Mouse (Mus musculus): ENCODE data around the gene Zdhhc19. TPM values are rescaled to one million over a fixed set of nuclear protein-coding genes. Genes with fewer than 3 reads are reported as not detected.

Zdhhc19 gene
- polyA plus RNA-seq, 1 experiment: 0.30 TPM

GRCm38 (mm10) chr16:32550084-32550483 lies 54.0 kb downstream of the Zdhhc19 start:
- DNase-seq (ENCODE audit: low read depth): no peak

DNA sequence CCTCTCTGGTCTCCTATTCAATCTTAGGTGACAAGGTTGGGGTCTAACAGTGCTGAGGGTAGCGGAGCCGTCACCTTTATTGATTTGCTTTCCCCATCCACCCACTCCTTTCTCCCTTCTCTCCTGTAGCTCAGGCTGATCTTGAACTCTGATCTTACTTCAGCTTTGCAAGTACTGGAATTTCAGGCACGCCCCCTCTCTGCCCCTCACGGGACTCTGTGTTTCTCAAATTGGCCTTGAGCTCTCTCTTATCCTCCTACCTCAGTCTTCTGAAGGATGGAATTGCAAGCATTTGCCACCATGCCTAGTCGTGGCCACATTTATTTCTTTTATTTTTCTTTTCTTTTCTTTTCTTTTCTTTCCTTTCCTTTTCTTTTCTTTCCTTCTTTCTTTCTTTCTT lies 54.4 kb downstream of the Zdhhc19 start:
- no peak for DNase-seq (ENCODE audit: low read depth)

DNA sequence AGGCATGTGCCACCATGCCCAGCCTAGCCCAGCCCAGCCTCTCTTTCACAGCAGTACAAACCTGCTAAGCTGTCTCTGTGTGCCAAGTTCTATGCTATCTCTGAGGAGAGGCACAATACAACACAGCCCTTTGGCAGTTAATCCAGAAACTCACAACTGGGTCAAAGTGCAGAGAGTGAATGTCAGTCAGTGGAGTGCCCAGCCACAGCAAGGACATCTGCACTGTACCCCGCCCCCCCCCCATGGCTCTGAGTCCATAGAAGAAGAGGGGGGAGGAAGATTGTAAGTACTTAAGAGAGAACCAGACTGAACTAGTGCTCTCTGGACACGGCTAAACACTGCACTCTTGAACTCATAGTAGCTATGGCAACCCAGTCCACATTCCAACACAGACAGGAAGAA lies 55.3 kb downstream of the Zdhhc19 start:
- no peak for DNase-seq (ENCODE audit: low read depth)

GRCm38 (mm10) chr16:32555588-32555987 lies 59.5 kb downstream of the Zdhhc19 start:
- no peak for DNase-seq (ENCODE audit: low read depth)

- DNase-seq (ENCODE audit: low read depth): no peak
Observed at GRCm38 (mm10) chr16:32559493-32559892, 63.4 kb downstream of the Zdhhc19 start.

DNA sequence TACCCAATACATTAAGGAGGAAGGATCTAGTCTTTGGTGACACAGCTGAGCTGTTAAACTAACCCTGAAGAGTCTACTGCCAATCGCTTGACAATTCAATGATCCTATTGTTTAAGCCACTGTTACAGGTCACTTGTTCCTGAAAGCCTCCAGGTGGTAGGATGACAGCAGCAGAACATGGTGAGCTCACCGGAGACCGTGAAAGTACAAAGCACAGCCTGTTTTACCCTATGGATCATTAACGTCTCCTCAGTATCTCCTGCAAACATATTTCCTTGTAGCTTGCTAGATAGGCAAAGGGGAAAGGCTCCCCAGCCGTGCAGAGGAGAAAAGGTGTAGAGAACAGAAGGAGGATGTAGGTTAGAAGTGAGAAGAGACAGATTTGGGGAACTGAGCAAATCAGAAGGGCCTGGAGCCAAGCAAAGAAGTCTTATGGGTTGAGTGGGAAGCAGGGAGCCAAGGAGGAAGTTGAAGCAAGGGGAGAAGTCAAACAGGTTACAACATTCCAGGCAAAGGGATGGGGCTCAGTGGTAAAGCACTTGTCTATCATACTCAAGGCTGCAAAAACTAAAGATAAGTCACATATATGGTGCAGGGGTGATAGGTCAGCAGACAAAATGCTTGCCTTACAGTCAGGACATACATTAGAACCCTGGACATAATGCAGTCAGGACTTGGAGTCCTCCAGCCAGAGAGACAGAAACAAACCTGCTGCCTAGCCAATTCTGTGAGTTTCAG lies 67.2 kb downstream of the Zdhhc19 start:
- DNase-seq (ENCODE audit: low read depth): peak; percentile 70

- no peak for DNase-seq (ENCODE audit: low read depth)
Observed at GRCm38 (mm10) chr16:32567282-32567681, 71.2 kb downstream of the Zdhhc19 start.

- no peak for DNase-seq (ENCODE audit: low read depth)
Observed at GRCm38 (mm10) chr16:32568401-32568800, 72.3 kb downstream of the Zdhhc19 start.

DNA sequence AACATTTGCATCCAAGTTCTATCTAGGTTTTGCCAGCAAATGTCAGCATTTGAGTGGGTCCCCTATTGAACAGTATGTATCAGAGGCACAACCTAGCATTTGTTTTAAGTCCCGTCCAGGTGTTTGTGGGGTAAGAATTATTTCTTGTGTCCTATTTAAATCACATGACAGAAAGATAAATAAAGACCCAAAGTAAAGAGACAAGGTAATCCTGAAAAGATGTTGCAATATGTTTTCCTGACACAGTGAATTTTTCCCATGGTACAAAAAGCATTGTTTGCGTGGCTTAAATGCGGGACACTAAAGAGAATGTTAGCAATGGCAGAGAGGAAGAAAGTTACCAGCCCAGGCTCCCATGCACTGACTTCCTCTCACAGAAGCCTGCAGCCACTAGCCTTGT lies 74.0 kb downstream of the Zdhhc19 start:
- DNase-seq (ENCODE audit: low read depth): no peak

- DNase-seq (ENCODE audit: low read depth): no peak
Observed at GRCm38 (mm10) chr16:32572528-32572927, 76.5 kb downstream of the Zdhhc19 start.

DNA sequence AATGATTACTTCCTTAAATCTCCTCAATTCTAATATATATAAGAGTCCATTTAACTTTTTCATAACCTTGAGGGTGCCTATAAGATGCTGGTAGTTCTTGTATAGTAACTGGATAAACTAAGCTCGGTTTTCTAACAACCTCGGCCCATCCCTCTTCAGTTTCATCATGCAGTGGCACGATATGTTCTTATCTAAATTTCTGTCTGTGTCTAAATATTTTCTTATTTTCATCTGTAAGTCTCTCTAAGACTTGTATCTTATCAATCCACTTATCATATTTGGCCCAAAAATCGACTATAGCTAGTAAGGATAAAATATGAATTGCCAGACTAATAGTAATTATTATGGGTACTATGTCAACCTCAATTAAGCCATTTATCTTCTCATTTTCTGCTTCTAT lies 90.4 kb downstream of the Zdhhc19 start:
- DNase-seq (ENCODE audit: low read depth): no peak

DNA sequence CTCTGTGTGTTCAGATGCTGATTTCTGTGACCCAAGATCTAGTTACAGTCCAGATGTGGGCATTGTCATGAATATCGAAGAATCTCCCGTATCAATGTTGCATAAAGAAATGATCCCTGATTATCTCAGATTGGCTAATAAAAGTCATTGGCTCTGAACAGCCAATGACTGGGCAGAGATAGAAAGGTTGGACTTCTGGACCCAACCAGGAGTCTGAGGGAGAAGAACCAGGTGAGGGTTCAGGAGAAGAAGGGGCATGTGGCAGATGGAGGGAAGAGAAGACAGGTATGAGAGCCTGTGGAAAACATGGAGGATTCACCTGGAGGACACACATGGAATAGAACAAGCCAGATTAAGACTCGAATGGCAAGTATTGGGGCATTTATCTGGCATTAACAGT lies 92.5 kb downstream of the Zdhhc19 start:
- DNase-seq (ENCODE audit: low read depth): no peak

DNA sequence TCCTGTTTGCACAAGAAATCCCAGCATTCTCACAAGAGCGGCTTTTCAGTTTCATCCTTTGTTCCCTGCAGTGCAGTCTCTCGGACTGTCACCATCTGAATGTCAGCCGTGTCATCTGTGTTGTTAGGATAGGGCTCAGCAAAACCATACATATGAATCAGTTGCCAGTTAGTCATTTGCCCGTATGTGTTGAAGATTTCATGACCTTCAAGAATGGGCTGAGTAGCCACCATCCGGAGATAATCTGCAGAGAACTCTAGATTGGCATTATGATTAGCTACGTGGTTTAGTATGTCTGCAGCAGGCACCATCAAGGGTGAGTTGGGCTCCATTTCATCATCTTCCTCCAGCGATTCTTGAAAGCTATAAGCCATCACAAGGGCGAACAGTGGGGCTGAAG lies 95.5 kb downstream of the Zdhhc19 start:
- DNase-seq (ENCODE audit: low read depth): no peak

DNA sequence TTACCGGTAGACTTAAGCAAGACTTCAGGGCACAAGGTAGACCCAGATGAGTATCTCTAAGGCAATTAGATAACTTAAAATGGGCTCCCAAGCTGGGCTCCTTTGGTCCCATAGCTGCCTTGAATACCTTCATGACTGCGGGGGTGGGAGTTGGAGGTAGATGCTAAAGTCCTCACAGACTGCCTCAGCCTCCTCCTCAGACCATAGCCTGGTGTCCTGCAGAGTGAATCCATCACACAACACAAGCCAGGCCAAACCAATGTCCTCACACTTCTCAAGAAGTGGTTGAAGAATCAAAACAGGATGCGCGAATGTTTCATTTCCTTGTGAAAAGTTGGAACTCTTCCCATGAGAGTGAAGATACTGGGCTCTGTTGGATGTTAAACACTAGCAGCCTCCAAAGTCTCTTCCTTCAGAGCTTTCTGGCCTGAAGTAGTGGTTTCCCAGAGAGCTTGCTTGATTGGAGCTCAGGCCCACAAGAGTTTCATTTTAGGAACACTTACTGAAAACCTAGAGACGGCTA lies 97.3 kb downstream of the Zdhhc19 start:
- DNase-seq (ENCODE audit: low read depth): no peak

DNA sequence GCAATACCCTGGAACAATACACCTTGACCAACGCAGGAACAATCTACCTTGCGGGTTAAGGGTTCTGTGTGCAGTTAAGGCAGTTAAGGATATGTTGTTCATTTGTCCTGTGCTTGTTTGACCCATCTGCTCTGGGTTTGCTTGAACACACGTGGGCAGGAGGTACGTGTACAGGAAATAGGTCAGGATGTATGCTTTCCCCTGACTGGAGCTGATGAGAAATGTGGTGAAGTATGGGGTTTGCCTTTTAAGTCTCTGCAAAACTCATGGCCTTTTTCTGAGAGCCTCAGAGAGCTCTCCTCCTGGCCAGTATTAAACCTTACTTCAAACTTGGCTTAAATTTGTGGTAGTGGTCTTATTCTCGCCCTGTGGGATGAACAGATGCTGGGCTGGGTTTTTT lies 97.9 kb downstream of the Zdhhc19 start:
- no peak for DNase-seq (ENCODE audit: low read depth)

GRCm38 (mm10) chr16:32594701-32595100 lies 98.6 kb downstream of the Zdhhc19 start:
- DNase-seq (ENCODE audit: low read depth): no peak

DNA sequence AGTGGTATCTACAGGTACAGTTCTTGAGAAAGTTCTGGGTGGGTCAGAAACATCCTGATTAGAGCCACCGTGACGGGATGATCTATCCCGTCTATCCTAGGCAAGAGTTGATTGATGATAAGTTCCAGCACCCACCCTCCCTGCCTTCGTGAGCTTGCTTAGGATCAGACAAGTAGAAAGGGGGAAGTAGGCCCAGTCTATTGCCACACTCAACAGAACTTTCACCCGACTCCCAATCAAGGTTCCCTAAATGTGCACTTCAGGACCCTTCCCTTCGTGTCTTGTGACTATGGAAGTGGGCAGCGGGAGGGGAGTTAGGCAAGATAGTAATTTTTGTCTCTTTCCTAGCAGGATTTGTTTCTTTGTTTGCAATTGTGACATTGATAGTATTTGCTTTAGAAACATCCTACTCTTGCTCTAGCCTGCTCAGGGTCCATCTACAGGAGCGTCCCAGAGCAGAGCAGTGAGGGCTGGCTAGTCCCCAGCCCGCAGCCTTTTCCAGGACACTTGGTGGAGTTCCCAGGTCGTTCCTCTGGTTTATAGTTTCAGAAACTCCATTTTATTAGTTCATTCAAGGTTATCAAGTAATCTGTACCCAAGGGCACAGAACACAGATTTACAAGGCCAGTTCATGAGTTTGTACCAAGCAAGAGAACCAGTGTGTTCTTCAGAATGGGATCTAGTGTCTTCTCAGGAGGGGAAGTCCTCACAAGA lies 99.2 kb downstream of the Zdhhc19 start:
- DNase-seq (ENCODE audit: low read depth): no peak

DNA sequence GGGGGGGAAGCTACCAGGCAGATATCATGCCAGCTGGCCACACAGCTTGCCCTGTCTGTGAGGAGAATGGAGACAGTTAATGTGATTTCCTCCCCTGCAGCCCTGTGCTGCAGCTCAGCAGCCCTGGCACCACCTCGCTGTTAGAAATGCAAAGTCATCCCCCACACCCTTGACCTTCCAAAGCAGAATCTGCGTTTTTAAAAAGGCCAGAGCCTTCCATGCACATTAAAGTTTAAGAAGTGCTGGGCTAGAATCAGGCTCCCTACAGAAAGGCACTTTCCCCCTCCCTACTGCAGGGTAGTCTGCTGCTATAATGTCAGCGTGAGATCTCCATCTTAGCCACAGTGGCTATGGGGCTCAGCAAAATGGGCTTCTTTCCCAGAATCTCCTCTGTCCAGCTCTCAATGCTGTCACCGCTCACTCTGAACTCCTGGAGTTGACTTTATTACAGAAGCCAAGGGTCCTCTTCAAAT lies 101.9 kb downstream of the Zdhhc19 start:
- no peak for DNase-seq (ENCODE audit: low read depth)

- no peak for DNase-seq (ENCODE audit: low read depth)
Observed at GRCm38 (mm10) chr16:32599151-32599550, 103.1 kb downstream of the Zdhhc19 start.

DNA sequence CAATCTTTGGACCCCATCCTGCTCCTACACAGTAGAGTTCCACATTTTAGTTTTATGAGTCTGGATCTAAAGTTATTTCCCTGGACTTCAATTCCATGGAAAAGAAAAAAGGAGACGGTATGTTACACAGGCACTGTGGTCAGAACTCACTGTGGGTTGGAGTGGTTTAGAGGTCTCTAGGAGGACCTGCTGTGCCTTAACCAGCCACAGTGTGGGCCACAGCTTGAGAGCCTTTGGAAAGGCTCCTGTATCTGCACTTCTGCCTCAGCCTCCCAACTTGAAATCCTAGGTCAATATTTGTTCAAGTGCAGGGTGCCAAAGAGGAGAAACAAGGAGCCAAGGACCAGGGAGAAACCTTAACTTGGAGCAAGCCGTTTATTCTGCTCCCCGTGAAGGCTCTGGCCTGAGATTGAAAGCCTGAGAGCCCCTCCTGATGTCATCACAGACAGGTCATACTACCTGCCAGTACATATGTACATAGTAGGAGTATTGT lies 106.2 kb downstream of the Zdhhc19 start:
- no peak for DNase-seq (ENCODE audit: low read depth)

GRCm38 (mm10) chr16:32607562-32608343 lies 111.7 kb downstream of the Zdhhc19 start:
- DNase-seq (ENCODE audit: low read depth): no peak

DNA sequence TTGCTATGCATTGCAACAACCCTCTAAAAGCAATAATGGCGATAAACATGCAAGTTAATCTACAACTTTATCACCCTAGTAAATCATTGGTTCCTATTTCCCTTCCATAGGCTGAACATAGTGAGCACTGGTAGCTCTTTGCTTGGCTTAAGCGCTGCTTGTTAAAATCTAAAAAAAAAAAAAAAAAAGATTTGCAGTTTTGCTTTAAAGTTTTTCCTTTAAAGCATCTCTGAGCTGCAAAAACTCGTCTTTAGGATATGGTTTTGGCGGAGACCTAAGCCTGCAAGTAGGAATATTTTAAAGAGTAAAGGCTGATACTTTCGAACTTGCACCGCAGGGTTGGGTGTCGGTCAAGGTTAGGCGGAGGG lies 112.3 kb downstream of the Zdhhc19 start:
- DNase-seq (ENCODE audit: low read depth): no peak

Data from gonadal fat pad, adult 2 months (tissue).